Mouse (Mus musculus) neural tube, embryonic 15.5 days (tissue): ENCODE data around the gene Ap1m1. TPM values are rescaled to one million over a fixed set of nuclear protein-coding genes. Genes with fewer than 3 reads are reported as not detected.

ENCODE experiments used
- ATAC-seq: fragments of 200-750 bp; cut with Nextera tagmentation; 2 replicates; pipeline ENCODE4 v1.8.0; 2017; ENCODE audit warnings: mild to moderate bottlenecking, moderate TSS enrichment, moderate library complexity; ENCODE audit not compliant: low FRiP score
- H3K27ac ChIP-seq: fragments of 300-500 bp; sonication (generic); replicated peaks from 2 replicates; pipeline ENCODE4 v1.5.1; 2015; ENCODE audit warnings: mild to moderate bottlenecking, inconsistent platforms
- H3K27me3 ChIP-seq: fragments of 300-500 bp; sonication (generic); replicated peaks from 2 replicates; pipeline ENCODE4 v1.6.1; 2015; ENCODE audit warnings: inconsistent platforms
- H3K36me3 ChIP-seq: fragments of 300-500 bp; sonication (generic); 2 replicates; pipeline ENCODE4 v1.6.1; 2015; ENCODE audit warnings: inconsistent platforms
- H3K4me1 ChIP-seq: fragments of 300-500 bp; sonication (generic); 2 replicates; pipeline ENCODE4 v1.6.1; 2015; ENCODE audit warnings: inconsistent platforms
- H3K4me2 ChIP-seq: fragments of 300-500 bp; sonication (generic); 2 replicates; pipeline ENCODE4 v1.6.1; 2015; ENCODE audit warnings: inconsistent platforms, mild to moderate bottlenecking, moderate library complexity
- H3K4me3 ChIP-seq: fragments of 300-500 bp; sonication (generic); replicated peaks from 2 replicates; pipeline ENCODE4 v1.5.1; 2015; ENCODE audit warnings: mild to moderate bottlenecking, inconsistent platforms
- H3K9ac ChIP-seq: fragments of 300-500 bp; sonication (generic); replicated peaks from 2 replicates; pipeline ENCODE4 v1.6.1; 2015; ENCODE audit warnings: mild to moderate bottlenecking, inconsistent platforms
- H3K9me3 ChIP-seq: fragments of 300-500 bp; sonication (generic); replicated peaks from 2 replicates; pipeline ENCODE4 v1.6.1; 2016; ENCODE audit warnings: inconsistent platforms
- WGBS: fragments of 180-500 bp; shearing (Covaris S2); methylation state at CpG from one replicate; pipeline ENCODE4 v1.1.7; 2015; ENCODE audit warnings: mixed read lengths; 5-methylcytosine and 5-hydroxymethylcytosine counted together
- polyA plus RNA-seq: library from polyadenylated mRNA; unstranded; fragments of >200 nt; fragmentation: Nextera tagmentation; extraction: Ambion mirVana; gene quantifications from 2 replicates; pipeline ENCODE4 v1.2.1, GENCODE M21; 2015

The Ap1m1 gene
- polyA plus RNA-seq, 1 experiment from 2014 or later = 249 TPM

- Histone ChIP-seq H3K4me3 (no peak overlapping the region), H3K27ac (no peak overlapping the region), H3K9ac (no peak overlapping the region), H3K4me1 (no peaks in the 10 kb centered on the region), H3K36me3 (no peaks in the 10 kb centered on the region), H3K27me3 (no peaks in the 10 kb centered on the region), H3K9me3 (no peaks in the 10 kb centered on the region), H3K4me2 (no peak overlapping the region)
- ATAC-seq = no peak
- WGBS = 81% methylated on average over 3 of the region's 3 CpGs
Observed at GRCm38 (mm10) chr8:72271691-72272090, 31.9 kb downstream of the Ap1m1 start.

GRCm38 (mm10) chr8:72272361-72272760 lies 32.5 kb downstream of the Ap1m1 start:
- no peak overlapping the region for H3K4me2 ChIP-seq
- 23% methylated on average over 3 of the region's 3 CpGs for whole genome bisulfite sequencing

GRCm38 (mm10) chr8:72273111-72273770 lies 33.4 kb downstream of the Ap1m1 start:
- 60% methylated on average over 1 of the region's 1 CpGs for whole genome bisulfite sequencing
- Histone ChIP-seq H3K27me3 (no peaks in the 10 kb centered on the region), H3K27ac (no peak overlapping the region), H3K4me3 (no peak overlapping the region), H3K4me1 (no peaks in the 10 kb centered on the region), H3K9me3 (no peaks in the 10 kb centered on the region), H3K4me2 (no peak overlapping the region), H3K36me3 (no peaks in the 10 kb centered on the region), H3K9ac (no peak overlapping the region)
- ATAC-seq = no peak

More at GRCm38 (mm10) chr8:72272361-72272760, 32.5 kb downstream of the Ap1m1 start:
- H3K36me3 ChIP-seq = no peaks in the 10 kb centered on the region
- ATAC-seq = no peak
- H3K27me3 ChIP-seq = no peaks in the 10 kb centered on the region
- H3K9ac ChIP-seq = no peak overlapping the region
- H3K4me3 ChIP-seq = no peak overlapping the region
- no peaks in the 10 kb centered on the region for H3K4me1 ChIP-seq
- no peaks in the 10 kb centered on the region for H3K9me3 ChIP-seq
- no peak overlapping the region for H3K27ac ChIP-seq

- no peak overlapping the region for H3K4me3 ChIP-seq
- WGBS = 76% methylated on average over 5 of the region's 5 CpGs
- no peak overlapping the region for H3K27ac ChIP-seq
- no peak for ATAC-seq
- H3K9me3 ChIP-seq = no peaks in the 10 kb centered on the region
- H3K4me1 ChIP-seq = no peaks in the 10 kb centered on the region
- no peak overlapping the region for H3K9ac ChIP-seq
- H3K4me2 ChIP-seq = no peak overlapping the region
- no peaks in the 10 kb centered on the region for H3K27me3 ChIP-seq
- H3K36me3 ChIP-seq = no peaks in the 10 kb centered on the region
Observed at GRCm38 (mm10) chr8:72273807-72274206, 34.0 kb downstream of the Ap1m1 start.

DNA sequence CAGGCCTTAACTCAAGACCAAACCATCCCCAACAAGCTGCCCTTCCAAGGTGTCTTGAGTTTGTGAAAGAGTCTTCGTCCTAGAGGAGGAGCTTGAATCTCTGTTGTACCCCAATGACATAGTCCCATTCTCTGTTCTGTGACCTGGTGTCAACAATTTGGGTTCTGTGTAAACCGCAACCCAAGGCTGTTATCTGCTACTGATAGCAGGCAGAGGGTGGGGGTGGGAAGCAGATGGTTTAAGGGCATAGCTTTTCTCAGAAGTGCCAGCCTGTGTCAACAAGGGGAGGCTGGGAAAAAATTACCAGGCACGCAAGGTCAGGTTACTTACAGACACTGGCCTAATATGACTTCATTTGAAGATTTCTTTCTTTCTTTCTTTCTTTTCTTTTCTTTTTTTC lies 37.4 kb downstream of the Ap1m1 start:
- no peaks in the 10 kb centered on the region for H3K9me3 ChIP-seq
- 82% methylated on average over 3 of the region's 3 CpGs for WGBS
- ATAC-seq = no peak
- H3K27ac ChIP-seq = no peak overlapping the region
- H3K36me3 ChIP-seq = no peaks in the 10 kb centered on the region
- no peaks in the 10 kb centered on the region for H3K27me3 ChIP-seq
- H3K9ac ChIP-seq = no peak overlapping the region
- H3K4me3 ChIP-seq = no peak overlapping the region
- H3K4me1 ChIP-seq = no peaks in the 10 kb centered on the region
- H3K4me2 ChIP-seq = no peak overlapping the region

DNA sequence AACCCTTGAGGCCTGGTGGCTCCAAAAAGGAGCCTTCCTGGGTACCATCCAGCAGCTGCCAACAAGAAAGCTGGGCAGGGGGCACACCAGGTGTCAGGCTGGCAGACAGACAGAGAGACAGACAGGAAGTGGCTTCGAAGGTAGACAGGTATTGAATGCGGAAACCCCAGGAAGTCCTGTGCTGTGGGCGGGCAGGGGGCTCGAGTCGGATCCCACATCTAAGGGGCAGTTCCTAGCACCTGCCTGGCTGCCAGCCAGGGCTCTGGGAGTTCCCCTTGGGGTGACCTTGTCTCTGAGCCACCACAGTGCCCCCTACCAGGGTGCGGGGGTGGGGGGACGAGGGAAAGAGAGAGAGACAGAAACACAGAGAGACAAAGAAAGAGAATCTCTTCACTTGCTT lies 39.3 kb downstream of the Ap1m1 start:
- no peak overlapping the region for H3K9ac ChIP-seq
- WGBS = 81% methylated on average over 7 of the region's 7 CpGs
- no peak for ATAC-seq
- no peak overlapping the region for H3K4me3 ChIP-seq
- no peaks in the 10 kb centered on the region for H3K36me3 ChIP-seq
- H3K27me3 ChIP-seq = no peaks in the 10 kb centered on the region
- H3K4me1 ChIP-seq = no peaks in the 10 kb centered on the region
- no peaks in the 10 kb centered on the region for H3K9me3 ChIP-seq
- H3K4me2 ChIP-seq = no peak overlapping the region
- no peak overlapping the region for H3K27ac ChIP-seq

GRCm38 (mm10) chr8:72281634-72282033 lies 41.8 kb downstream of the Ap1m1 start:
- ATAC-seq = no peak
- Histone ChIP-seq H3K4me3 (no peak overlapping the region), H3K9ac (no peak overlapping the region), H3K27ac (no peak overlapping the region), H3K4me1 (no peaks in the 10 kb centered on the region), H3K9me3 (no peaks in the 10 kb centered on the region), H3K27me3 (no peaks in the 10 kb centered on the region), H3K36me3 (no peaks in the 10 kb centered on the region), H3K4me2 (no peak overlapping the region)
- 37% methylated on average over 3 of the region's 3 CpGs for WGBS

DNA sequence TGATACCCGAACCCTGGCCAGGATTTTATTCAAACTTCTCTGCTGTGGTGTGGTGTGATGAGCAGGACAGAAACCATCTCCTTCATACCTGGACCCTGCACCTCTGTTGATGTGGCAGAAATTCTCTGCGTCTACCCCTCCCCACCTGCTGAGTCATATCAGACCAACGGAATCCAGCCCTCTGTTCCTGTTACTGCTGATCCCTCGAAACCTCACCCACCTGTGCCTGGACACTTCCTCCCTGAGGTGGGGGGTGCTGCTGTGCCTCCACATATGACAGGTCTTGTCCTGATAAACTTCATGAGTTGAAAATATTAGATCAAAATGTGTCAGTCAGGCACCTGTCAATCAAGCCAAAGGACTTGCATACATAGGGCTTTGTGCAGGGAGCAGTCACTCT lies 45.5 kb downstream of the Ap1m1 start:
- H3K4me1 ChIP-seq = no peaks in the 10 kb centered on the region
- no peaks in the 10 kb centered on the region for H3K36me3 ChIP-seq
- H3K9ac ChIP-seq = no peak overlapping the region
- WGBS = 83% methylated on average over 4 of the region's 4 CpGs
- H3K9me3 ChIP-seq = no peaks in the 10 kb centered on the region
- H3K27ac ChIP-seq = no peak overlapping the region
- no peaks in the 10 kb centered on the region for H3K27me3 ChIP-seq
- no peak for ATAC-seq
- no peak overlapping the region for H3K4me2 ChIP-seq
- H3K4me3 ChIP-seq = no peak overlapping the region

DNA sequence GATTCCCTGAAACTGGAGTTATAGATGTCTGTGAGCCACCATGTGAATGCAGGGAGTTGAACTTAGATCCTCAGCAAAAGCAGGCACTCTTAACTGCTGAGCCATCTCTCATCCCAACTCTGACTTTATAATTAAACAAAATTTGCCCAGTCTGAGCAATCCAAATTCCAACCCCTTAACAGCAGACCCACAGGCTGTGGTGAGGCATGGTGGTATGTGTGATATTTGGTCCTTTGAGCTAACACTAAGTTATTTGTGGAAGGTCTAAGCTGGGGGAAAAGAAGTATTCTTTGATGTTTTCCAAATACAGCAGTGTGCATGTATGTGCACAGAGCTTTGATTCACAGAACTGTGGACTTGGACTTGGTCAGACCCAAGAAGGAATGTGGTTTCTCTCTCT lies 49.2 kb downstream of the Ap1m1 start:
- Histone ChIP-seq H3K9ac (no peak overlapping the region), H3K36me3 (no peaks in the 10 kb centered on the region), H3K9me3 (no peaks in the 10 kb centered on the region), H3K27ac (no peak overlapping the region), H3K4me3 (no peak overlapping the region), H3K4me1 (no peaks in the 10 kb centered on the region), H3K4me2 (no peak overlapping the region), H3K27me3 (no peaks in the 10 kb centered on the region)
- ATAC-seq = no peak

GRCm38 (mm10) chr8:72291104-72291503 lies 51.3 kb downstream of the Ap1m1 start:
- Histone ChIP-seq H3K9me3 (no peaks in the 10 kb centered on the region), H3K4me2 (no peak overlapping the region), H3K4me1 (peaks cover 7% of the 10 kb centered on the region; the same call in 1 of the 2 replicates), H3K27me3 (no peaks in the 10 kb centered on the region), H3K36me3 (no peaks in the 10 kb centered on the region), H3K4me3 (no peak overlapping the region), H3K27ac (no peak overlapping the region), H3K9ac (no peak overlapping the region)
- 83% methylated on average over 2 of the region's 2 CpGs for WGBS
- no peak for ATAC-seq

- no peaks in the 10 kb centered on the region for H3K9me3 ChIP-seq
- no peaks in the 10 kb centered on the region for H3K27me3 ChIP-seq
- no peak for ATAC-seq
- H3K4me2 ChIP-seq = no peak overlapping the region
- no peaks in the 10 kb centered on the region for H3K36me3 ChIP-seq
- H3K4me1 ChIP-seq = peaks cover 7% of the 10 kb centered on the region; the same call in 1 of the 2 replicates
- no peak overlapping the region for H3K9ac ChIP-seq
- no peak overlapping the region for H3K4me3 ChIP-seq
- H3K27ac ChIP-seq = no peak overlapping the region
Observed at GRCm38 (mm10) chr8:72293309-72293708, 53.5 kb downstream of the Ap1m1 start.

- peak overlapping the region; percentile 52 for H3K27ac ChIP-seq
- ATAC-seq = no peak
- peaks cover 7% of the 10 kb centered on the region; the same call in 1 of the 2 replicates for H3K4me1 ChIP-seq
- H3K36me3 ChIP-seq = no peaks in the 10 kb centered on the region
- H3K9me3 ChIP-seq = no peaks in the 10 kb centered on the region
- H3K9ac ChIP-seq = no peak overlapping the region
- H3K4me2 ChIP-seq = no peak overlapping the region
- WGBS = 72% methylated on average over 3 of the region's 3 CpGs
- H3K27me3 ChIP-seq = no peaks in the 10 kb centered on the region
- no peak overlapping the region for H3K4me3 ChIP-seq
Observed at GRCm38 (mm10) chr8:72295125-72295524, 55.3 kb downstream of the Ap1m1 start.
